ENCODE assay signal across 22 mouse cellular contexts in the genomic region with DNA sequence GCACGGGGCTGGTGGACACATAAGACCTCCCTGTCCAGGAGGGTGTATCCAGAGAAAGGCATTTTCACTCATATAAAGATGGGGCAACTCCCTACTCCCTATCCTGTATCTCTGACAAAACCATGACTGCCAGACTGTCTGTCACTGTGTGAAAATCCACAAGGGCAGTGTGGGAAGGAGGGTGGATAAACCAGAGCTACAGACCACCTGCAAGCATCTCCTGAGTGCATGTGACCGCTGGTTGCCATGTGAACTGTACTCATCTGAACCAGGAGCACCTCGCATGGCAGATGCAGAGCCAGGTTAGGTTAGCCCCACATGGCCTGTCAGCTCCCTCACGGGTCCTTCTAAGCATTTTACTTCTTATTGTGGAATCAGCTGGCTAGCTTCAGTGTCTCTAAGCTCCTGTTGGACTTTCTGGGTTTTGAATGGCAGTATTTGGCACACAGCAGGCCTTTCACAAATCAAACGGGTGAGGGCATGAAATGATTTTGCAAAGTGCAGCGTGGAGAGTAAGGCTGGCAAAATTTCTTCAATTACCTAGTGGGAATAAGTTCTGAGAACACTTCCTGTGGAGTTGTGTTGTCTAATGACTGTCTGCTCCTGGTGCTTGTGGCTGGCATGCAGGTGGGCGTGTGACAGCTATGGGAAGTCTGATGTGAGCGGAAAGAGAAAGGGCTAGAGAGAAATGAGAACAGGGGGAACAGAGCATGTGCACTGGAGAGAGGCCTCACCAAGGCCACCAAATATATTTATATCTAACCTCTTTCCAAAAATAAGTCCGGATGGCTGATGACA. TPM values are rescaled to one million over a fixed set of nuclear protein-coding genes. Genes with fewer than 3 reads are reported as not detected.
DNase-seq lines count a peak whose midpoint lies in the region; ATAC-seq lines count a peak whose summit lies in the region.
"Had no signal": no experiment of that assay in that cellular context is flagged by ENCODE, and none has a peak within 500 bp of the region (broad histone marks: within the 10 kb centered on the region; RNA-seq: fewer than 3 reads in every experiment).

No protein-coding gene starts in this region.

- H3K9me3 ChIP-seq in midbrain, embryonic 15.5 days: no peaks in the 10 kb centered on the region
- no peaks in the 10 kb centered on the region for H3K9me3 ChIP-seq in midbrain, embryonic 13.5 days
- H3K9me3 ChIP-seq: limb, embryonic 12.5 days; liver, embryonic 15.5 days had no signal

- no peak overlapping the region for H3K9ac ChIP-seq in midbrain, embryonic 15.5 days
- H3K9ac ChIP-seq in midbrain, embryonic 13.5 days (replicated peaks): no peak overlapping the region
- H3K9ac ChIP-seq: limb, embryonic 12.5 days; liver, embryonic 15.5 days had no signal

- H3K4me3 ChIP-seq in midbrain, embryonic 15.5 days: no peak overlapping the region
- no peak overlapping the region for H3K4me3 ChIP-seq in midbrain, embryonic 13.5 days (replicated peaks)
- H3K4me3 ChIP-seq: limb, embryonic 12.5 days; liver, embryonic 15.5 days had no signal

- WGBS in midbrain, embryonic 15.5 days: 62% methylated on average over 9 of the region's 9 CpGs
- WGBS in midbrain, embryonic 13.5 days: 74% methylated on average over 9 of the region's 9 CpGs

- H3K27ac ChIP-seq in midbrain, embryonic 15.5 days: peak overlapping the region; percentile 34
- H3K27ac ChIP-seq in midbrain, embryonic 13.5 days: no peak overlapping the region
- H3K27ac ChIP-seq: limb, embryonic 12.5 days; liver, embryonic 15.5 days had no signal

- H3K4me2 ChIP-seq in midbrain, embryonic 15.5 days: no peak overlapping the region
- no peak overlapping the region for H3K4me2 ChIP-seq in midbrain, embryonic 13.5 days (replicated peaks)
- H3K4me2 ChIP-seq: limb, embryonic 12.5 days; liver, embryonic 15.5 days had no signal

- peaks cover 8% of the 10 kb centered on the region for H3K4me1 ChIP-seq in midbrain, embryonic 15.5 days
- H3K4me1 ChIP-seq in midbrain, embryonic 13.5 days (replicated peaks): no peaks in the 10 kb centered on the region
- H3K4me1 ChIP-seq: limb, embryonic 12.5 days; liver, embryonic 15.5 days had no signal

- no peaks in the 10 kb centered on the region for H3K27me3 ChIP-seq in midbrain, embryonic 15.5 days (replicated peaks)
- no peaks in the 10 kb centered on the region for H3K27me3 ChIP-seq in midbrain, embryonic 13.5 days
- H3K27me3 ChIP-seq: limb, embryonic 12.5 days had no signal

- H3K36me3 ChIP-seq in midbrain, embryonic 15.5 days (replicated peaks): no peaks in the 10 kb centered on the region
- no peaks in the 10 kb centered on the region for H3K36me3 ChIP-seq in midbrain, embryonic 13.5 days
- H3K36me3 ChIP-seq: limb, embryonic 12.5 days; liver, embryonic 15.5 days had no signal

- peak; percentile 8 to 12 for DNase-seq in adrenal gland, postnatal 36 days
- DNase-seq in adrenal gland, adult 8-10 months: no peak
- peak; percentile 10 to 16 for DNase-seq in heart, adult 18-20 months
- no peak for DNase-seq in heart, postnatal 4 days
- peak; percentile 2 for DNase-seq in retina, embryonic 14.5 days (ENCODE audit: low spot score)
- DNase-seq: cerebellum, adult 11 months; cerebellum, postnatal 25 days; gastrocnemius, postnatal 36 days; layer of hippocampus, postnatal 36 days; lung, postnatal 10 days had no signal

- no peak for ATAC-seq in midbrain, embryonic 15.5 days (replicated peaks)
- ATAC-seq in midbrain, embryonic 13.5 days: no peak
- no peak for ATAC-seq in megakaryocyte progenitor cell, adult 5-6 weeks (replicated peaks; ENCODE audit: poor library complexity)
- ATAC-seq: inflammation-experienced regulatory T-cells, adult 6 months had no signal

RNA-seq across cellular contexts. Expression of a gene that starts 37.0 kb away (rescaled TPM):
- total RNA-seq in adrenal gland, postnatal 36 days (2021): under 1 TPM; 0.10 to 0.23 TPM
- total RNA-seq in adrenal gland, adult 8-10 months (2022): 1 to 10 TPM in 1 of 4 experiments, under 1 TPM in 3; 0.40 to 1.0 (median 0.75) TPM
- 10 to 100 TPM; 16.4 to 18.1 TPM for total RNA-seq in heart, adult 18-20 months (2021)
- total RNA-seq in heart, postnatal 4 days (2021): 1 to 10 TPM; 1.2 to 1.8 TPM
- 0.12 and 0.17 TPM in 2 replicates for polyA plus RNA-seq in midbrain, embryonic 15.5 days (2015; fragmentation: Nextera tagmentation; extraction: Ambion mirVana)
- 0.22 TPM in 1 of 2 replicates, not detected in the other for polyA plus RNA-seq in midbrain, embryonic 13.5 days (2015; fragmentation: Nextera tagmentation; extraction: Ambion mirVana)
- not detected in 2 replicates for total RNA-seq in megakaryocyte progenitor cell, adult 5-6 weeks (2015)
- not detected in 2 replicates for total RNA-seq in megakaryocyte progenitor cell, adult 5-6 weeks (2017)
- total RNA-seq: megakaryocyte-erythroid progenitor cell, adult 5-6 weeks had no signal
- polyA plus RNA-seq: kidney, embryonic 14.5 days; stomach, embryonic 14.5 days had no signal

RNA-seq across cellular contexts. Expression of a gene that starts 39.0 kb away (rescaled TPM):
- not detected for total RNA-seq in adrenal gland, postnatal 36 days (2021)
- total RNA-seq in adrenal gland, adult 8-10 months (2022): not detected
- not detected for total RNA-seq in heart, adult 18-20 months (2021)
- total RNA-seq in heart, postnatal 4 days (2021): not detected
- not detected in 2 replicates for polyA plus RNA-seq in midbrain, embryonic 15.5 days (2015; fragmentation: Nextera tagmentation; extraction: Ambion mirVana)
- polyA plus RNA-seq in midbrain, embryonic 13.5 days (2015; fragmentation: Nextera tagmentation; extraction: Ambion mirVana): not detected in 2 replicates
- not detected in 2 replicates for total RNA-seq in megakaryocyte progenitor cell, adult 5-6 weeks (2015)
- not detected in 2 replicates for total RNA-seq in megakaryocyte progenitor cell, adult 5-6 weeks (2017)
- total RNA-seq: CH12.LX; gastrocnemius, postnatal 36 days; heart, postnatal 10 days; layer of hippocampus, postnatal 36 days; megakaryocyte-erythroid progenitor cell, adult 5-6 weeks had no signal
- polyA plus RNA-seq: inflammation-experienced regulatory T-cells, adult 6 months; kidney, embryonic 14.5 days; limb, embryonic 12.5 days; liver, embryonic 15.5 days; thymus, postnatal 0 days had no signal

RNA-seq across cellular contexts. Expression of a gene that starts 41.6 kb away (rescaled TPM):
- 1 to 10 TPM; 2.4 TPM for total RNA-seq in adrenal gland, postnatal 36 days (2021)
- total RNA-seq in adrenal gland, adult 8-10 months (2022): 10 to 100 TPM in 2 of 4 experiments, 1 to 10 TPM in 2; 3.8 to 12.3 (median 7.6) TPM
- 1 to 10 TPM in 1 of 2 experiments, under 1 TPM in 1; 0.77 to 2.6 TPM for total RNA-seq in heart, adult 18-20 months (2021)
- total RNA-seq in heart, postnatal 4 days (2021): 1 to 10 TPM; 1.7 to 2.3 TPM
- 58.9 and 62.0 TPM in 2 replicates for polyA plus RNA-seq in midbrain, embryonic 15.5 days (2015; fragmentation: Nextera tagmentation; extraction: Ambion mirVana)
- 44.1 and 49.3 TPM in 2 replicates for polyA plus RNA-seq in midbrain, embryonic 13.5 days (2015; fragmentation: Nextera tagmentation; extraction: Ambion mirVana)
- total RNA-seq in megakaryocyte progenitor cell, adult 5-6 weeks (2015): 7.7 and 8.6 TPM in 2 replicates
- 8.0 and 10.3 TPM in 2 replicates for total RNA-seq in megakaryocyte progenitor cell, adult 5-6 weeks (2017)

Comparison
In these comparisons a context has a peak if more than half of its experiments do, and no peak if none do; other contexts are left out.
1. DNase-seq: peak in adrenal gland, postnatal 36 days (2 of 2), heart, adult 18-20 months (2 of 2) and retina, embryonic 14.5 days (single experiment); none in adrenal gland, adult 8-10 months (single experiment) and heart, postnatal 4 days (single experiment).
2. RNA of a gene that starts 37.0 kb away (total RNA-seq): 16.4 to 18.1 TPM in heart, adult 18-20 months; 1.2 to 1.8 TPM in heart, postnatal 4 days, 0.40 to 1.0 TPM in adrenal gland, adult 8-10 months, 0.10 to 0.23 TPM in adrenal gland, postnatal 36 days and not detected in megakaryocyte progenitor cell, adult 5-6 weeks; every median in the first group is over 4 times any median in the second.